Mouse (Mus musculus) CH12.LX (cell line): ENCODE data around the gene Cdk9. TPM values are rescaled to one million over a fixed set of nuclear protein-coding genes. Genes with fewer than 3 reads are reported as not detected.

Experiments
- DNase-seq: peaks from one replicate; pipeline ENCODE4 v3.0.0-alpha.2; 2013; ENCODE audit errors: extremely low read depth
- H3K27ac ChIP-seq: 2 replicates; pipeline ENCODE4 v1.5.1; 2012; ENCODE audit warnings: low read depth, mild to moderate bottlenecking, control low read depth, moderate library complexity; ENCODE audit not compliant: insufficient read depth
- H3K27me3 ChIP-seq: replicated peaks from 2 replicates; pipeline ENCODE3; 2012; ENCODE audit warnings: inconsistent platforms
- H3K36me3 ChIP-seq, 2 experiments: replicated peaks in 1 of 2; 2 replicates each; pipeline versions ENCODE3 to v1.6.1; 2012; ENCODE audit warnings: inconsistent platforms in 1 of 2, low read length in 1 of 2, mild to moderate bottlenecking in 1 of 2, mixed read lengths in 1 of 2, moderate library complexity in 1 of 2; ENCODE audit not compliant: control insufficient read depth in 1 of 2, insufficient read depth in 1 of 2
- H3K4me1 ChIP-seq, 2 experiments: 2 replicates each; pipeline ENCODE4 v1.6.1; 2012; ENCODE audit warnings: inconsistent platforms in 1 of 2, moderate library complexity in 1 of 2; ENCODE audit not compliant: insufficient read depth in 2 of 2, control insufficient read depth in 1 of 2
- H3K4me2 ChIP-seq: 2 replicates; pipeline ENCODE4 v1.6.1; 2012; ENCODE audit warnings: low read depth, mild to moderate bottlenecking, control low read depth; ENCODE audit not compliant: poor library complexity, insufficient read depth, severe bottlenecking
- H3K4me3 ChIP-seq, 3 experiments: fragments of 150-350 bp in 1 of 3; sonication (generic) in 1 of 3; replicated peaks in 1 of 3; 2 replicates each; pipeline versions ENCODE3 to v1.5.1; 2011 to 2012; ENCODE audit warnings: low read depth in 2 of 3, low read length in 2 of 3, mild to moderate bottlenecking in 2 of 3, moderate library complexity in 2 of 3, control low read depth in 1 of 3, improper control_type of control experiment in 1 of 3, inconsistent platforms in 1 of 3, mixed read lengths in 1 of 3; ENCODE audit not compliant: poor library complexity in 1 of 3
- H3K79me2 ChIP-seq: replicated peaks from 2 replicates; pipeline ENCODE4 v1.6.1; 2012; ENCODE audit warnings: mild to moderate bottlenecking, moderate library complexity; ENCODE audit not compliant: control insufficient read depth, poor library complexity, insufficient read depth, severe bottlenecking; ENCODE audit errors: extremely low read depth
- H3K9ac ChIP-seq: 2 replicates; pipeline ENCODE4 v1.6.1; 2012; ENCODE audit warnings: low read depth, mild to moderate bottlenecking, control low read depth, moderate library complexity; ENCODE audit not compliant: insufficient read depth
- H3K9me3 ChIP-seq: replicated peaks from 2 replicates; pipeline ENCODE3; 2012; ENCODE audit warnings: low read length, inconsistent platforms, mixed read lengths
- BHLHE40 ChIP-seq: IDR thresholded peaks from 2 replicates; pipeline ENCODE4 v1.6.1; 2011; ENCODE audit warnings: mild to moderate bottlenecking, low read depth, low read length, improper control_type of control experiment
- CTCF ChIP-seq, 2 experiments: IDR thresholded peaks in 1 of 2; conservative IDR thresholded peaks in 1 of 2; 2 replicates each; pipeline ENCODE4 v1.5.1; 2011 to 2012; ENCODE audit warnings: low read depth in 2 of 2, low read length in 2 of 2, improper control_type of control experiment in 1 of 2, inconsistent platforms in 1 of 2, mild to moderate bottlenecking in 1 of 2, moderate library complexity in 1 of 2
- E2F4 ChIP-seq: IDR thresholded peaks from 2 replicates; pipeline ENCODE4 v1.6.1; 2011; ENCODE audit warnings: low read depth, low read length, improper control_type of control experiment; ENCODE audit not compliant: insufficient replicate concordance
- ELF1 ChIP-seq: IDR thresholded peaks from 2 replicates; pipeline ENCODE4 v1.6.1; 2014; ENCODE audit warnings: low read depth, mild to moderate bottlenecking, inconsistent platforms, low read length, improper control_type of control experiment
- GABPA ChIP-seq: IDR thresholded peaks from 2 replicates; pipeline ENCODE4 v1.6.1; 2012; ENCODE audit warnings: low read depth, low read length, improper control_type of control experiment, inconsistent platforms; ENCODE audit not compliant: insufficient replicate concordance
- HCFC1 ChIP-seq: IDR thresholded peaks from 2 replicates; pipeline ENCODE4 v1.6.1; 2012; ENCODE audit warnings: low read depth, mild to moderate bottlenecking, inconsistent platforms, low read length, improper control_type of control experiment
- IRF4 ChIP-seq: IDR thresholded peaks from 2 replicates; pipeline ENCODE4 v1.6.1; 2014; ENCODE audit warnings: low read depth, mild to moderate bottlenecking, inconsistent platforms, low read length, improper control_type of control experiment
- JUN ChIP-seq: IDR thresholded peaks from 2 replicates; pipeline ENCODE4 v1.6.1; 2011; ENCODE audit warnings: low read depth, mild to moderate bottlenecking, low read length, improper control_type of control experiment, moderate library complexity; ENCODE audit not compliant: insufficient read depth
- KAT2A ChIP-seq: IDR thresholded peaks from 2 replicates; pipeline ENCODE4 v1.6.1; 2012; ENCODE audit warnings: low read length, improper control_type of control experiment, inconsistent platforms; ENCODE audit not compliant: insufficient replicate concordance
- MAFK ChIP-seq: IDR thresholded peaks from 2 replicates; pipeline ENCODE4 v1.6.1; 2011; ENCODE audit warnings: low read length, improper control_type of control experiment; ENCODE audit not compliant: insufficient replicate concordance
- MAZ ChIP-seq: IDR thresholded peaks from 2 replicates; pipeline ENCODE4 v1.6.1; 2012; ENCODE audit warnings: low read depth, mild to moderate bottlenecking, inconsistent platforms, low read length, improper control_type of control experiment, moderate library complexity
- MXI1 ChIP-seq: IDR thresholded peaks from 2 replicates; pipeline ENCODE4 v1.6.1; 2011; ENCODE audit warnings: mild to moderate bottlenecking, low read depth, low read length, improper control_type of control experiment
- MYC ChIP-seq: IDR thresholded peaks from 2 replicates; pipeline ENCODE4 v1.6.1; 2011; ENCODE audit warnings: low read depth, mild to moderate bottlenecking, improper control_type of control experiment, low read length
- NELFE ChIP-seq: IDR thresholded peaks from 2 replicates; pipeline ENCODE4 v1.6.1; 2011; ENCODE audit warnings: low read depth, low read length, improper control_type of control experiment
- PAX5 ChIP-seq: IDR thresholded peaks from 2 replicates; pipeline ENCODE4 v1.6.1; 2012; ENCODE audit warnings: low read length, inconsistent platforms, mixed read lengths
- TCF12 ChIP-seq: IDR thresholded peaks from 2 replicates; pipeline ENCODE4 v1.6.1; 2014; ENCODE audit warnings: low read depth, mild to moderate bottlenecking, inconsistent platforms, low read length, improper control_type of control experiment
- UBTF ChIP-seq: IDR thresholded peaks from 2 replicates; pipeline ENCODE4 v1.6.1; 2012; ENCODE audit warnings: low read depth, mild to moderate bottlenecking, inconsistent platforms, low read length, improper control_type of control experiment, moderate library complexity
- USF2 ChIP-seq: conservative IDR thresholded peaks from 2 replicates; pipeline ENCODE4 v1.6.1; 2011; ENCODE audit warnings: low read depth, low read length, improper control_type of control experiment
- ZNF384 ChIP-seq: IDR thresholded peaks from 2 replicates; pipeline ENCODE4 v1.6.1; 2012; ENCODE audit warnings: low read depth, low read length, improper control_type of control experiment, inconsistent platforms
- dilution Hi-C: fragments of 300-500 bp; cut with MboI; formaldehyde crosslinking; loops from 2 replicates; pipeline ENCODE4 v1.14.3; 2020; ENCODE audit warnings: low sequenced_read_pairs; ENCODE audit not compliant: extremely low pct_unique_long_range_greater_than_20kb, extremely low pct_ligation_motif_present
- in situ Hi-C: fragments of 300-500 bp; cut with MboI; formaldehyde crosslinking; loops from 3 replicates; pipeline ENCODE4 v1.14.3; 2019; ENCODE audit warnings: low sequenced_read_pairs, low pct_ligation_motif_present, low pct_unique_long_range_greater_than_20kb, mixed read lengths
- polyA plus RNA-seq: library from polyadenylated mRNA; unstranded; fragments of >175 nt; gene quantifications from 2 replicates; pipeline ENCODE4 v1.2.1, GENCODE M21; 2012; ENCODE audit warnings: low read depth; ENCODE audit not compliant: insufficient read length
- total RNA-seq, 2 experiments: library from RNA; depleted of rRNA; stranded (reverse); fragments of 300-350 nt in 1 of 2; fragments of >200 nt in 1 of 2; gene quantifications; 2 replicates each; pipeline ENCODE4 v1.2.3; 2012 to 2014

Gene Cdk9
- total and polyA plus RNA-seq, 3 experiments = 41.7 to 136 (median 73.7) TPM

DNA sequence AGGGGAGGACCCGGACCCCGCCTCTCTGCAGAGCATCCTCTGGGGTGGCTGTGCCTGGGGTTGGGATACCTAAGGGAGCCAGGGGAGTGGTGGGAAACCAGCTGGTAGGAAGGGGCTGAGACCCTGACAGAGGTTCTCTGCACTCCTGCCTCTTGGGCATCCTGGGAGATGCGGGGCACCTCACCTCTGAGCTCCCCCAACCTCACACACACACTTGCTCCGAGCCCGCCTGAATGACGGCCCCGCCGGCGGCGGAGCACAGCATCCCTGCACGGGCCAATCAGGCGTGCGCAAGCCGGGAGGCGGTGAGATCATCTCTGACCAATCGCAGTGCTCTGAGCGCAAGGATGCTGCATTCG is 29.3 kb upstream of the Cdk9 start:
- H3K36me3 ChIP-seq = peaks cover 61 to 93% of the 10 kb centered on the region in 2 experiments
- H3K27me3 ChIP-seq = no peaks in the 10 kb centered on the region
- dilution Hi-C loops = no loop called here

DNA sequence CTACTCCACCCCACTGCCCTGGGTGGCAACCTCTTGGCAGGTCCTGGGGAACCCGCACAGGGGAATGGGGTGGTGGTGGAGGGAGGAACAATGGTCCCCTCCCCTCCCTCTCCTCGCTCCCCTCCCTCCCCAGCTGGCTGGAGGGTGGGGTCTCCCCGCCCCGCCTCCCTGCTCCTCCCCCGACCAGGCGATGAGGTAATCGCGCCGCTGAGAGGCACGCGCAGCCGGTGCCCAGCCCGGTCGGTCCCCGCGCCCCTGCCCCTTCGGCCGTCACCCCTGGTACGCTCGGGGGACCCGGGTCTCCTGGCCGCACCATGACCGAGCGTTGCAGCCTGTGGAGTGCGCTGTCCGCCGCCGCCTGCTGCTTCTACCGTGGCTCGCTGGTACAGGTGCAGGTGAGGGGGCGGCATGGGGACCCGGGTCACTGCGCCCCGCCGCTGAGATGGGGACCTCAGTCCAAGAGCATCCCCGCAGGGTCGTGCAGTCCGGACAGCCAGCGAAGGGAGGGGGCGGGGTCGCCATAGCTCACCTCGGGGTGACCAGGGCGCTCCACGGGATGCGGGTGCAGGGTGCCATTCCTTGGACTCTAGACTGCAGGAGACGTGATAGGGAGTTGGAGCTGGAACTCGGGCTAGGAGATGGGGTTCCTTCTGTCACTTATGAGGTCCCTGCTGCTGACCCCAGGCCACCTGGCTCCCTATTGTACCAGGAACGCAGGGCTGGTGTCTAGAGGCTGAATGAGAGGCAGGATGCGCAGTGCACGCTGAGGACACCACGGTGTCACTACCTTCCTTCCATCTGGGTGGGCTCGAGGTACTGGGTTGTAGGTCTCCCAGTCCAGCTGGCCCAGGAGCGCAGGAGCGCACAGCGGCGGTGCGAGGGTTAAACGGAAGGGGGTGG is 28.6 kb upstream of the Cdk9 start:
- no peaks in the 10 kb centered on the region for H3K79me2 ChIP-seq
- in situ Hi-C loops = no loop called here
- H3K4me1 ChIP-seq = peaks cover under 1 to 8% of the 10 kb centered on the region in 2 experiments; a peak in 2 of 4 replicates
- H3K27ac ChIP-seq = no peak overlapping the region
- no peaks in the 10 kb centered on the region for H3K9me3 ChIP-seq
- TF ChIP-seq JUN (no peak), MYC (no peak)
- no peak for DNase-seq
- dilution Hi-C loops = no loop called here
- H3K27me3 ChIP-seq = no peaks in the 10 kb centered on the region
- H3K36me3 ChIP-seq = peaks cover 54 to 93% of the 10 kb centered on the region in 2 experiments
- no peak overlapping the region for H3K4me3 ChIP-seq
- no peak overlapping the region for H3K9ac ChIP-seq
- H3K4me2 ChIP-seq = no peak overlapping the region

More for the DNA sequence above, 29.3 kb upstream of the Cdk9 start:
- DNase-seq = no peak
- TF ChIP-seq BHLHE40 = no peak
- TF ChIP-seq E2F4 = no peak
- no peak for TF ChIP-seq HCFC1
- no peak for TF ChIP-seq CTCF (conservative IDR thresholded peaks at IDR 0.05 in 1 of 2, IDR thresholded peaks at IDR 0.05 in 1 of 2; ENCODE audit: low read depth in 2 of 2, low read length in 2 of 2)
- TF ChIP-seq ZNF384 = no peak
- TF ChIP-seq USF2 = no peak
- Histone ChIP-seq H3K4me3 (no peak overlapping the region), H3K79me2 (no peaks in the 10 kb centered on the region), H3K9me3 (no peaks in the 10 kb centered on the region), H3K9ac (no peak overlapping the region), H3K4me1 (peaks cover 0 to 3% of the 10 kb centered on the region in 2 experiments; a peak in 1 of 4 replicates), H3K4me2 (no peak overlapping the region), H3K27ac (no peak overlapping the region)
- in situ Hi-C loops = no loop called here

DNA sequence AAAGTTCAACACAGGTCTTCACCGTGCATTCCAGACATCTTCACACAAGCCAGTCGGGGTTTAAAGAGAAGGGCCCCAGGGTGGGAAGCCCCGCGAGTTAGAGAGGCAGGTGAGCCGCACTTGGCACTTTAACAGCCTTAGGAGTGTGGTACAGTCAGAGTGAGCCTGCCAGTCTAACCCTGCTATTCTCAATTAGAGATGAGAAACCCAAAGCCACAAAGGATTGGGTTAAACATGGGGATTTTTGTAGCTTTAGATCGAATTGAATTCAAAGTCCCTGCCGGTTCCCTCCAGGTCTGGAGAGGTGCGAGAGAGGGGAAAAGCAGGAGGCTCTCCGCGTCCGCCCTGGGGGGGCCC is 28.0 kb upstream of the Cdk9 start, which contains the start of gene 6330409D20Rik:
TSS of gene 6330409D20Rik (minus strand) at position 101 of the 357 bp plus-strand sequence.
- DNase-seq = no peak
- dilution Hi-C loops = no loop called here
- in situ Hi-C loops = no loop called here
- no peak for TF ChIP-seq IRF4
- no peak for TF ChIP-seq TCF12
- no peak for TF ChIP-seq CTCF (conservative IDR thresholded peaks at IDR 0.05 in 1 of 2, IDR thresholded peaks at IDR 0.05 in 1 of 2; ENCODE audit: low read depth in 2 of 2, low read length in 2 of 2)
- TF ChIP-seq GABPA = no peak
- no peak for TF ChIP-seq NELFE
- TF ChIP-seq ELF1 = no peak
- no peak for TF ChIP-seq KAT2A
- no peak for TF ChIP-seq MAFK
- no peak for TF ChIP-seq E2F4
- TF ChIP-seq PAX5 = no peak
- TF ChIP-seq UBTF = no peak
- no peak for TF ChIP-seq MAZ
- no peak for TF ChIP-seq JUN
- no peak for TF ChIP-seq MXI1
- Histone ChIP-seq H3K4me2 (no peak within 1 kb of the TSS), H3K27me3 (no peaks in the 10 kb centered on the region), H3K9me3 (no peaks in the 10 kb centered on the region), H3K36me3 (peaks cover 48 to 91% of the 10 kb centered on the region in 2 experiments), H3K79me2 (no peaks in the 10 kb centered on the region), H3K4me1 (peaks cover 4 to 12% of the 10 kb centered on the region in 2 experiments; a peak in 3 of 4 replicates), H3K4me3 (no peak within 1 kb of the TSS), H3K27ac (no peak within 1 kb of the TSS), H3K9ac (no peak within 1 kb of the TSS)
